Mouse (Mus musculus): ENCODE measurements around the gene Tlr13. TPM values are rescaled to one million over a fixed set of nuclear protein-coding genes. Genes with fewer than 3 reads are reported as not detected.

Tlr13 gene
- 0.09 and 0.11 TPM in 2 replicates for polyA plus RNA-seq (2015; fragmentation: Nextera tagmentation; extraction: Ambion mirVana)

DNA sequence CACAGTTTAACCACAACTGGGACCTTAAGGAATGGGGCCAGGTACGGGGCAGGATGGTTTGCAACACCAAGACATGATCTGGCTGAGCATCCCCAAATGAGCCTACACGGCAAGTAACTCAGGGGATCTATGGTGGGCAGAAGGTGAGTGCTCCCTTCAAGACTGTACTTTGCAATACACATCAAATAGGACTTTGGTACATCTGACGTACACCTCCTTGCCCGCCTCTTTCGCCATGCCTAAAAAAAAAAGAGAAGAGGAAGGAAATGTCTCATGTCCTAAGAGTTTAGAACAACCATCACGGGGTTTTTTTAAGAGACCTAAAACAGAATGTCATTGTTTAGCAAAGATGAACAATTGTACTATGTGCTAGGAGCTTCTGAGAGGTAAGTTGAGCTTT lies at the start of gene Tlr13:
Tlr13 (plus strand) TSS at position 269 of the 400 bp plus-strand sequence.
- Histone ChIP-seq H3K4me1 (no peaks in the 10 kb centered on the region), H3K9me3 (replicated peaks) (no peaks in the 10 kb centered on the region), H3K27ac (no peak within 1 kb of the TSS), H3K36me3 (ENCODE audit: poor library complexity, severe bottlenecking) (no peaks in the 10 kb centered on the region), H3K9ac (no peak within 1 kb of the TSS), H3K4me3 (no peak within 1 kb of the TSS), H3K27me3 (no peaks in the 10 kb centered on the region), H3K4me2 (no peak within 1 kb of the TSS)
- 89% methylated on average over 6 of the region's 6 CpGs for whole genome bisulfite sequencing
- ATAC-seq: no peak

DNA sequence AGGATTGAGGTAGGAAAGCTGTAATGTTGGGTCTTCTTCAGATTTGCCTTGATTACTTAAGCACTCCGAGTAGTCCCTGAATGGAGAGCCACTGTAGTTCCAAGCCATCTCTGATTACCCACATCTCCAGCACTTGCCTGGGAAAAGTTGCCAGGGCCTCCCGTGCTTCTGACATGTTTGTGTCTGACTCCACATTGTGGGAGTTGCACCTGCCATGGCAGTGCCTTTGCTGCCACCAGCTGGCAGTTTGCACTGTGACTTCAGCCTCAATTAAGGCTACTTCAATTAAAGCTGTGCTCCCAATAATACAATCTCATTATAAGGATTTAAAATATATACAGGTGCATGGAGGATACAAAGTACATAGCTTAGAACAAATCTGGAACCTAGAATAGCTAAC lies 37.5 kb upstream of the Tlr13 start:
- Histone ChIP-seq H3K4me2 (no peak overlapping the region), H3K27ac (no peak overlapping the region), H3K27me3 (no peaks in the 10 kb centered on the region), H3K4me1 (no peaks in the 10 kb centered on the region), H3K4me3 (no peak overlapping the region), H3K9me3 (replicated peaks) (no peaks in the 10 kb centered on the region), H3K9ac (no peak overlapping the region), H3K36me3 (ENCODE audit: poor library complexity, severe bottlenecking) (peaks cover 15% of the 10 kb centered on the region)
- ATAC-seq: 0 out of 2 replicates have a peak, but pooled peaks have one; percentile 16
- 47% methylated on average over 2 of the region's 2 CpGs for WGBS

DNA sequence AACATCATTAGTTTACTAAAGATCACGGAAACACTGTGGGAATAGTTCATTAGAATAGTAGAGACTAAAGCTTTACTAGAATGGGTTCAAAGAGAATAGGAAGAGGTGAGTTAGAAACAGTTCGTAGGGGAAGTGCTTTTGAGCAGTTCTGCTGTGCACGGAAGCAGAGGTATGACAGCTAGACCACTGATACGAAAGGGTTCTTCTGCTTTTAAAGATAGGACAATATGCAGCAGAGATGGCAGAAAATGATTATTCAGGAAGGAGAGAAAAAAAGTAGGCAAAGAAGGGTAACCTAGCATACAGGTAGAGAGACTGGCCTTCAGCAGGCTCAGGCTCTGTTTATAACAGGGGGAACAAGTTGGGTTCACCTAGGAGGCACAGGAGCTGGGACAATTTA lies 29.1 kb upstream of the Tlr13 start:
- no peak overlapping the region for H3K4me3 ChIP-seq
- H3K4me1 ChIP-seq: no peaks in the 10 kb centered on the region
- no peak overlapping the region for H3K4me2 ChIP-seq
- H3K9me3 ChIP-seq (replicated peaks): no peaks in the 10 kb centered on the region
- H3K27ac ChIP-seq: no peak overlapping the region
- H3K9ac ChIP-seq: no peak overlapping the region
- ATAC-seq: no peak
- H3K27me3 ChIP-seq: no peaks in the 10 kb centered on the region
- WGBS: 77% methylated on average over 4 of the region's 4 CpGs
- H3K36me3 ChIP-seq (ENCODE audit: poor library complexity, severe bottlenecking): peaks cover 11% of the 10 kb centered on the region; the same call in 1 of the 2 replicates

DNA sequence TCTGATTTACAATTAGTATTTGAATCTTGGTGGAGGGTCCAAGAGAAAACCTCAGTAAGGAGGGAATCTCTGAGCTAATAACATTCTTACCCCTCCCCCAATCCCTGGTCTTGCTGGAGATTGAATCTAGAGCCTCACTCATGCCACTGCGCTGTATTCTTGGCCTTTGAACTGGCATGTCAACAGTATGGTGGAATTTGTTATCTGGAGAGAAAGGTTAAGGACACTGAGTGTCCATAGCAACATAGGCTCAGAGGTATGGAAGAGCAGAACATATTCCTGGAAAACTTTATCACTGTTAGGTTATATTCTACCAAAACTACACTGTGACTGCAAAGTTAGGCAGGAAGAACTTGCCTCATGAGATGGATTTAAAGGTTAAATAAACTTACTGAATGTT lies 28.3 kb upstream of the Tlr13 start:
- WGBS: 100% methylated on average over 1 of the region's 1 CpGs
- Histone ChIP-seq H3K27ac (no peak overlapping the region), H3K4me3 (no peak overlapping the region), H3K27me3 (no peaks in the 10 kb centered on the region), H3K36me3 (ENCODE audit: poor library complexity, severe bottlenecking) (peaks cover 15% of the 10 kb centered on the region; the same call in 1 of the 2 replicates), H3K4me2 (no peak overlapping the region), H3K9me3 (replicated peaks) (no peaks in the 10 kb centered on the region), H3K9ac (no peak overlapping the region), H3K4me1 (no peaks in the 10 kb centered on the region)
- ATAC-seq: no peak

DNA sequence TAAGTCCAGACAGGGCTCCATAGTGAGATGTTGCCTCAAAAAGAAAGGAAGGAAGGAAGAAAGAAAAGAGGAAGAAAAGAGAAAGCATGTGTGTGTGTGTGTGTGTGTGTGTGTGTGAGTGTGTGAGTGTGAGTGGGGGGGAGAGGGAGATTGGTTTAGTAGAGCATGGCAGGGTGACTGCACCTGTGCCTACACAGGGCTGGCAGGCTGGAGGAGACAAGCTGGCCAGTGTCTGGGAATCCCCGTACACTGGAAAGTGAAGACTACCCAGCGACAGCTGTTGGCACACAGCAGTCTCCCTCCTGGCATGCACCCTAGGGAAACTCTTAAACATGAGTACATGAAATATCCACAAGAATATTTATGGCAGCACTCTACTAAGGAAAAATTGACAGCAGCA lies 20.2 kb upstream of the Tlr13 start:
- no peak for ATAC-seq
- H3K27me3 ChIP-seq: no peaks in the 10 kb centered on the region
- no peak overlapping the region for H3K9ac ChIP-seq
- no peak overlapping the region for H3K4me3 ChIP-seq
- no peaks in the 10 kb centered on the region for H3K9me3 ChIP-seq (replicated peaks)
- peaks cover 14% of the 10 kb centered on the region; the same call in 1 of the 2 replicates for H3K36me3 ChIP-seq (ENCODE audit: poor library complexity, severe bottlenecking)
- 94% methylated on average over 2 of the region's 2 CpGs for WGBS
- H3K27ac ChIP-seq: no peak overlapping the region
- no peak overlapping the region for H3K4me2 ChIP-seq
- no peaks in the 10 kb centered on the region for H3K4me1 ChIP-seq

DNA sequence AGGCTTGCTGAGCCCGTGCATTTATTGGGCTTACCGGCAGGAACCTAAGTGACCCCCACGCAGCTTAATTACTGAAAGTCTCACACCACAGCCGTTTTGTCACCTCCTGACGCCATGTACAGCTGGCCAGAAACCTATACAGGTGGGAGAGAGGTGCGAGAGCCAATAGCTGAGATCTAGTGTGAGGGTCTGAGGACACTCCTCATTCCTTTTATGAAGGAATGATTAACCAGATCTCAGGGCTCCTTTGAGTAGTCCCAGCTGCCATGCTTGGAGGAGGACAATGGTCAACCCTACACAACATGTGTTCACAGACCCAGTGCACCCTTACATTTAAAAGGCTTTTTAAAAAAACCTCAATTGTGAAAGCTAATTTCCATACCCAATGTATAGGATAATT lies 14.7 kb upstream of the Tlr13 start:
- ATAC-seq: no peak
- WGBS: 78% methylated on average over 6 of the region's 6 CpGs

DNA sequence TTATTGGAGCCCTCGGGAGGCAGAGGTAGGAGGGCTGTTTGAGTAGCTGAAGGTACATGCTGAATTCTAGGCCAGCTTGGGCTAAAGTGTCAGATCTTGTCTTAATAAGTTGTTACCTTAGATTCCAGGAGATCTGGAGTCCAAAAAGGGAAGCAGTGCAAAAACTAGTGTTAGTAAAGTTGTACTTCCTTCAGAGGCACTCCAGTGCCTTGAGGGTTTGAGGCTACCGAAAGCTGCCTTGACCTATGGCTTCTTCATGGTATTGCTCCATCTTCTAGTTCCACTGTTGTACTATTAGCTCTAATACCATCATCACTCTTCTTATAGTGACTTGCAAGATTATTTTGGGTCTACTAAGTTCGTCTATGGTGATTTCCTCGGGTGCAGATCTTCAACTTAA lies 13.1 kb upstream of the Tlr13 start:
- H3K9ac ChIP-seq: no peak overlapping the region
- H3K27ac ChIP-seq: no peak overlapping the region
- H3K9me3 ChIP-seq (replicated peaks): no peaks in the 10 kb centered on the region
- ATAC-seq: no peak
- H3K27me3 ChIP-seq: no peaks in the 10 kb centered on the region
- no peak overlapping the region for H3K4me2 ChIP-seq
- 88% methylated on average over 4 of the region's 4 CpGs for WGBS
- no peak overlapping the region for H3K4me3 ChIP-seq
- no peaks in the 10 kb centered on the region for H3K4me1 ChIP-seq
- H3K36me3 ChIP-seq (ENCODE audit: poor library complexity, severe bottlenecking): 0 out of 2 replicates have a peak, but pooled peaks cover 3% of the 10 kb centered on the region

More for the DNA sequence above, 14.7 kb upstream of the Tlr13 start:
- H3K27ac ChIP-seq: no peak overlapping the region
- H3K4me1 ChIP-seq: no peaks in the 10 kb centered on the region
- H3K9ac ChIP-seq: no peak overlapping the region
- peaks cover 6% of the 10 kb centered on the region; the same call in 1 of the 2 replicates for H3K36me3 ChIP-seq (ENCODE audit: poor library complexity, severe bottlenecking)
- H3K4me2 ChIP-seq: no peak overlapping the region
- no peaks in the 10 kb centered on the region for H3K9me3 ChIP-seq (replicated peaks)
- no peaks in the 10 kb centered on the region for H3K27me3 ChIP-seq
- no peak overlapping the region for H3K4me3 ChIP-seq

DNA sequence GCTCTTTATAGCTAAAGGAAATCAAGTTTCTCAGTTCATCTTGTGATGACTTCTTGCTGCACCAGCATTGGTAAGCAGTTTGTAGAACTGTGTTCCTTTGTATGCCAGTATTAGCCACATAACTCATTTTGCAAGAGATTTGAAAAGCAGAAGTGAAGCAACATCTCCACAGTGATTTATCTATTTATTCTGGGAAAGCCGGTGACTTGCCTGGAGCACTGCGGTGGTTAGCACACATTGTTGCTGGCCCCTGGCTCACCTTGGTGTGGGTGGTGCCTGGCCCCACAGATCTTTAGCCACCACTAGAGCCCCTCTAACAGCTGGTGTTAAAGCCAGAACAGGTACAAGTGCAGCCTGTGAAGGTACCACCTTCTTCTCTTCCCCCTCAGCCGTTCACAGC lies 8.1 kb upstream of the Tlr13 start:
- no peak overlapping the region for H3K9ac ChIP-seq
- ATAC-seq: no peak
- no peaks in the 10 kb centered on the region for H3K4me1 ChIP-seq
- H3K4me3 ChIP-seq: no peak overlapping the region
- H3K36me3 ChIP-seq (ENCODE audit: poor library complexity, severe bottlenecking): no peaks in the 10 kb centered on the region
- 100% methylated on average over 3 of the region's 3 CpGs for WGBS
- no peaks in the 10 kb centered on the region for H3K9me3 ChIP-seq (replicated peaks)
- no peaks in the 10 kb centered on the region for H3K27me3 ChIP-seq
- no peak overlapping the region for H3K4me2 ChIP-seq
- no peak overlapping the region for H3K27ac ChIP-seq

DNA sequence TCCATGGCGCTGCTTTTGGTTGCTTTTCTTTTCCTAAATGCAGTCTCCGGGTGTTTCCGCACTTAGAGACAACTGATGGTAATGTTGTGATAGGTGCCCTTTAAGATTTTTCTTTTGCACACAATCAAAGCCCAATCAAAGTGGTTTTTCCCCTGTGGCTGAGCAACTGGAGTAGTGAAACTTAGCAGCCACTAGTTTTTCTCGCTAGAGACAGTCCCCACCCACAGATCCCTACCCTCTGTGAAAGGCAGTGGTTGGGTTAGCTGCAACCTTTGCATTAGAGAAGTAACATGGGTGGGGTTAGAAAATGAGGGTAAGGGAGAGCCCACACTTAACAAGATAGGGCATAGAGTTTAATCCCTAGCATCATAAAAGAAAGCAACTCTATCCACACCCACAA lies 7.5 kb upstream of the Tlr13 start:
- no peak overlapping the region for H3K4me3 ChIP-seq
- H3K27me3 ChIP-seq: no peaks in the 10 kb centered on the region
- no peaks in the 10 kb centered on the region for H3K9me3 ChIP-seq (replicated peaks)
- WGBS: 92% methylated on average over 4 of the region's 4 CpGs
- no peak overlapping the region for H3K4me2 ChIP-seq
- no peak overlapping the region for H3K9ac ChIP-seq
- H3K27ac ChIP-seq: no peak overlapping the region
- no peaks in the 10 kb centered on the region for H3K36me3 ChIP-seq (ENCODE audit: poor library complexity, severe bottlenecking)
- ATAC-seq: no peak
- no peaks in the 10 kb centered on the region for H3K4me1 ChIP-seq

DNA sequence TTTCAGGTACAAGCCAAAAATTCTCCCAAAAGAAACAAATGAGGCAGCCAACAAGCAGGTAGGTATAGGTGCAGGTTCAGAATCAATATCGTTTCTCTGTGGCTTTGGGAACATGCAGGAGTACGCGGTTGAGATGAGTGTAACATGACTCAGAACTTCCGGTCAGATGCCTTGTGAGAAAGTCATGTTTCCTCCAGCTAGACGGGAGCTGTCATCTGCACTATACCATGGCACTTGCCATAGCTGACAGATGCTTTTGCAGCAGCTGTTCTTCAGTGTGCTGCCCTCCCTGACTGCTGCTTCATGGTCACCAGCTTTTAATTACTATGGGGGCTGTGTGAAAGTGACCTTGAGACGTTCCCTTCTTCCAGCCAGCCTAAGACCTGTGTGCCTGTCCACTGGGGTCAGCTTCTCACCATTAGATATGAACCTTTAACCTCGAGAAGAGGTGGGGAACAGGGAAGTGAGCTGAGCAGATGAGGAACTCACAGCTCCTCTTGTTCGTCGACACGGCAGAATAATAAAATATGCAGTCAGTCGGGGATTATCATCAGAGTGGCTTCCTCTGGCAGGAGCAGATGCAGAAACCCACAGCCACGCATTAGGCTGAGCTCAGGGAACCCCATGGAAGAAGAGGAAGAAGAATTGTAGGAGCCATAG lies 7.0 kb upstream of the Tlr13 start:
- no peak for ATAC-seq
- Histone ChIP-seq H3K9me3 (replicated peaks) (no peaks in the 10 kb centered on the region), H3K36me3 (ENCODE audit: poor library complexity, severe bottlenecking) (no peaks in the 10 kb centered on the region), H3K4me2 (no peak overlapping the region), H3K27me3 (no peaks in the 10 kb centered on the region), H3K27ac (no peak overlapping the region), H3K4me1 (no peaks in the 10 kb centered on the region), H3K9ac (no peak overlapping the region), H3K4me3 (no peak overlapping the region)
- 79% methylated on average over 12 of the region's 12 CpGs for WGBS

DNA sequence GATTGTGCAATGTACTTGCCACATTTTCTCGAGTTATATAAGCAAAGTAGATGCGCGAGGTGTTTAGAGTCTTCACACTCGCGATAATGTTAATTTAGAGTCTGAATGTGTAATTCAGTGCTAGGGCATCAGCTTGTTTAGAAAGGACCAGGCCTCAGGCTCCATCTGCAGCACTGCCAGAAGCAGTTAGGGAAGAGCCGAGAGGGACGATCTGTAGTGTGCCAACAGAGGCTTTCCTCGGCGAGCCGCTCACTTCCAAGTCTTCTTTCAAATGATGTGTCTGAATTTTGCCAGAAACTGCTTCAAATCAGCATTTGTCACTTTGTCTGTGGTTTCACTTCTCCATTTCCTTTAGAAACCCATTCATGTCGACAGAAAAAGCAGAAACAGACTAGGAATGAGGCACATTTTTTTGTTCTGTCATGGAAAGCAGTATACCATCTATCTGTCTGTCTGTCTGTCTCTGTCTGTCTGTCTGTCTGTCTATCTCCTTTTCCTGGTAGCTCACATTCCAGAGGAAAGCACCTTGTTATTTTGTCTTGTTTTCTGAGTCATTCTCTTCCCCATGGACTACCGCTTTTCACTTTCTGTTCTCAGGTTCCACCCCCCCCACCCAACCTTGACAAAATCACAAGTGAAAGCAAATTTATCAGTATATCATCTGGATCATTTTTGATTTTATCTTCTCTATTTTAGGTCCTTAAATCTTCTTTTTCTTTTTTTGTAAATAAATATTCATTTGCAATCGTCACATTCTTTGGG lies 3.5 kb upstream of the Tlr13 start:
- 86% methylated on average over 13 of the region's 13 CpGs for WGBS
- H3K27ac ChIP-seq: no peak overlapping the region
- no peak overlapping the region for H3K9ac ChIP-seq
- no peaks in the 10 kb centered on the region for H3K9me3 ChIP-seq (replicated peaks)
- H3K4me2 ChIP-seq: no peak overlapping the region
- H3K27me3 ChIP-seq: no peaks in the 10 kb centered on the region
- ATAC-seq: no peak
- no peaks in the 10 kb centered on the region for H3K36me3 ChIP-seq (ENCODE audit: poor library complexity, severe bottlenecking)
- no peaks in the 10 kb centered on the region for H3K4me1 ChIP-seq
- H3K4me3 ChIP-seq: no peak overlapping the region

DNA sequence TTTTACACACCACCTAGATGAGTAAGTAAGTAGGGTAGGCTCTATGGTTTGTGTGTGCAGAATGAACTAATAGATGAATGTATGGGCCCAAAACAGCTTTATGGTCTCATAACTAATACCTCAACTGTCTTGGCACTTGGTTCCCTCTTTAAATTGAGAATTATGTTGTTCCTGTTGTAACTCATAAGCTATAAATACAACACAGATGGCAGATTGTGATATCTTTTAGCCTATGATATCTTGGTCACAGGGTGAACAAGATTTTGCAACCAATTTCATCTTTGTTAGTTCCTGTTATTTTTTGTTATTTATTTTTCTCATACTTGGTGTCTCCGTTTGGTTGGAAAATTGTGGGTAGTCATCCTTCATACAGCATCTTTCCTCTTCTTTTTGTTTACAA lies 5.2 kb downstream of the Tlr13 start:
- H3K4me3 ChIP-seq: no peak overlapping the region
- H3K4me1 ChIP-seq: no peaks in the 10 kb centered on the region
- H3K4me2 ChIP-seq: no peak overlapping the region
- no peak overlapping the region for H3K27ac ChIP-seq
- H3K9ac ChIP-seq: no peak overlapping the region
- H3K27me3 ChIP-seq: no peaks in the 10 kb centered on the region
- ATAC-seq: no peak
- 89% methylated on average over 1 of the region's 1 CpGs for WGBS
- H3K9me3 ChIP-seq (replicated peaks): no peaks in the 10 kb centered on the region
- H3K36me3 ChIP-seq (ENCODE audit: poor library complexity, severe bottlenecking): no peaks in the 10 kb centered on the region
